Mouse (Mus musculus) thymus, adult 2 months (tissue): Measurements from ENCODE around the gene Tex13c3.
"Not testable (repeated sequence)": the region's sequence is repeated elsewhere in the genome, so short reads cannot be mapped to it uniquely, and the experiment has no call there.

Experiments
- CTCF ChIP-seq: fragments of 200-500 bp; IDR thresholded peaks from 2 replicates; pipeline ENCODE4 v1.5.1; 2012; ENCODE audit warnings: mild to moderate bottlenecking, control low read depth, low read length, moderate library complexity, borderline replicate concordance; ENCODE audit not compliant: control insufficient read depth, poor library complexity, insufficient read depth; ENCODE audit errors: extremely low read depth
- POLR2A ChIP-seq: fragments of 200-500 bp; IDR thresholded peaks from 2 replicates; pipeline ENCODE4 v1.6.1; 2012; ENCODE audit warnings: mild to moderate bottlenecking, low read length, control low read depth, moderate library complexity; ENCODE audit not compliant: control insufficient read depth, poor library complexity, insufficient read depth; ENCODE audit errors: extremely low read depth

DNA sequence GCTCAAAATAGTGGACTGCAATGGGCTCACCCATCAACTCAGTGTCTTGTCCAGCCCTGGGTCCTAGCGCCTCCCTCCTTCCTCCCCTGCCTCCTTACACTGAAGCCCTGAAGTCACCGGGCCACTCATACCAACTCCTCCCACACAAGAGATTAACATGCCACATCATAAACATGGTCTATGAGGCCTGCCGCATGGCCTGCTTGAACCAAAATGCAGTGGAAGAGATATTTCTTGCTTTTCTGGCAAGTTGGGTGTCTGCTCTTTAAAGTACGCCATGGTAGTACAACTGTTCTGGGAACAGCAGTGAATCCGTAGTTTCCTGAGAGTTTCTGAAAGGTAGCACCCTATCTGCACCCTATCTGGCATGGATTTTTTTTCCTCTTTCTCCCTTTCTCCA is at the start of gene Tex13c3:
- not testable (repeated sequence) for TF ChIP-seq CTCF, POLR2A
